13 mouse cellular contexts compared by ENCODE assay signal in the genomic region with DNA sequence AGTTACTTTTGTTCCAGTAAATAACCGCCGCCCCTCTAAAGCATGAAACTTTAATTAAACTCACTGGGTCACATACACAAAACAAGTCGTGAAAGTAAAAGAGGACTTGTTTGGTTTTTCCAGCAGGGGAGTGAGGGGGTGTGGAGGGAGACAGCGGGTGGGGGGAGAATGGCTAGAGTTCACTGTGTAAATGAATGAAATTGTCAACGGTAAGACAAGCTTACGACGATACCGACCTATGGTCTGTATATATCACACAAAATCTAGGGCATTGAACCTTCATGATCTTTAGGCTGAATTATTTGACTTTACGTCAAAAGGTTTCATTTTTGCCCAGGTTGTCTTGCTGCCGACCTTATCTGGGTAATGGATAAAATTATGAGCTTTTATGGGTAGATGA.
DNase-seq lines count a peak whose midpoint lies in the region; ATAC-seq lines count a peak whose summit lies in the region.
"Had no signal": no experiment of that assay in that cellular context is flagged by ENCODE, and none has a peak within 500 bp of the region (broad histone marks: within the 10 kb centered on the region; RNA-seq: fewer than 3 reads in every experiment).

No protein-coding gene starts in this region.

- ATAC-seq in intestine, embryonic 14.5 days (replicated peaks; ENCODE audit: low FRiP score, low TSS enrichment, low read depth): no peak
- no peak for ATAC-seq in intestine, embryonic 16.5 days
- no peak for ATAC-seq in embryonic facial prominence, embryonic 15.5 days (ENCODE audit: insufficient number of reproducible peaks, low FRiP score, low TSS enrichment, low read depth)
- ATAC-seq in hindbrain, embryonic 15.5 days (ENCODE audit: low FRiP score, low read depth): no peak
- ATAC-seq in midbrain, embryonic 14.5 days (ENCODE audit: low FRiP score, low TSS enrichment): no peak
- ATAC-seq in kidney, embryonic 16.5 days (ENCODE audit: low FRiP score, low TSS enrichment): no peak

- H3K27ac ChIP-seq in intestine, embryonic 14.5 days (ENCODE audit: low read depth): peak overlapping the region; percentile 23; the same call in 1 of the 2 replicates
- no peak overlapping the region for H3K27ac ChIP-seq in intestine, embryonic 16.5 days (ENCODE audit: low read length)
- no peak overlapping the region for H3K27ac ChIP-seq in embryonic facial prominence, embryonic 15.5 days (replicated peaks)
- H3K27ac ChIP-seq in hindbrain, embryonic 15.5 days (replicated peaks): no peak overlapping the region
- no peak overlapping the region for H3K27ac ChIP-seq in midbrain, embryonic 14.5 days (replicated peaks; ENCODE audit: low read depth, low read length)
- H3K27ac ChIP-seq in kidney, embryonic 16.5 days (ENCODE audit: low read length): no peak overlapping the region

- WGBS in intestine, embryonic 14.5 days: 31% methylated on average over 10 of the region's 10 CpGs
- WGBS in intestine, embryonic 16.5 days: 37% methylated on average over 10 of the region's 10 CpGs
- WGBS in embryonic facial prominence, embryonic 15.5 days: 43% methylated on average over 10 of the region's 10 CpGs
- 30% methylated on average over 10 of the region's 10 CpGs for WGBS in hindbrain, embryonic 15.5 days
- WGBS in midbrain, embryonic 14.5 days: 11% methylated on average over 10 of the region's 10 CpGs
- 47% methylated on average over 10 of the region's 10 CpGs for WGBS in kidney, embryonic 16.5 days

- DNase-seq in intestine, embryonic 14.5 days (ENCODE audit: low spot score): no peak
- DNase-seq in midbrain, embryonic 14.5 days: peak; percentile 1
- DNase-seq in adrenal gland, adult 8-10 months: no peak
- no peak for DNase-seq in layer of hippocampus, postnatal 36 days
- DNase-seq: cerebellum, adult 2 months; kidney, adult 2 months; right cerebral cortex, postnatal 14 days; thymus, postnatal 25 days had no signal

- no peaks in the 10 kb centered on the region for H3K36me3 ChIP-seq in intestine, embryonic 14.5 days (ENCODE audit: control insufficient read depth, insufficient read depth, low read length)
- no peaks in the 10 kb centered on the region for H3K36me3 ChIP-seq in intestine, embryonic 16.5 days (ENCODE audit: control insufficient read depth, insufficient read depth, low read length)
- H3K36me3 ChIP-seq in embryonic facial prominence, embryonic 15.5 days: no peaks in the 10 kb centered on the region
- H3K36me3 ChIP-seq in hindbrain, embryonic 15.5 days: no peaks in the 10 kb centered on the region
- H3K36me3 ChIP-seq in midbrain, embryonic 14.5 days (ENCODE audit: control insufficient read depth, insufficient read depth, low read length): no peaks in the 10 kb centered on the region
- no peaks in the 10 kb centered on the region for H3K36me3 ChIP-seq in kidney, embryonic 16.5 days (ENCODE audit: insufficient read depth, low read length)
- H3K36me3 ChIP-seq: G1E had no signal

- no peak overlapping the region for H3K9ac ChIP-seq in intestine, embryonic 14.5 days (ENCODE audit: low read length)
- H3K9ac ChIP-seq in intestine, embryonic 16.5 days (ENCODE audit: low read depth, low read length): no peak overlapping the region
- H3K9ac ChIP-seq in embryonic facial prominence, embryonic 15.5 days: no peak overlapping the region
- H3K9ac ChIP-seq in hindbrain, embryonic 15.5 days: no peak overlapping the region
- H3K9ac ChIP-seq in midbrain, embryonic 14.5 days (replicated peaks; ENCODE audit: low read length): peak overlapping the region; percentile 44
- H3K9ac ChIP-seq in kidney, embryonic 16.5 days (replicated peaks; ENCODE audit: low read length): no peak overlapping the region

- H3K27me3 ChIP-seq in intestine, embryonic 14.5 days (replicated peaks; ENCODE audit: control insufficient read depth, insufficient read depth, low read length): no peaks in the 10 kb centered on the region
- H3K27me3 ChIP-seq in intestine, embryonic 16.5 days (replicated peaks; ENCODE audit: control insufficient read depth, insufficient read depth, low read length): no peaks in the 10 kb centered on the region
- no peaks in the 10 kb centered on the region for H3K27me3 ChIP-seq in embryonic facial prominence, embryonic 15.5 days
- H3K27me3 ChIP-seq in hindbrain, embryonic 15.5 days: no peaks in the 10 kb centered on the region
- no peaks in the 10 kb centered on the region for H3K27me3 ChIP-seq in midbrain, embryonic 14.5 days (ENCODE audit: control insufficient read depth, insufficient read depth, low read length)
- no peaks in the 10 kb centered on the region for H3K27me3 ChIP-seq in kidney, embryonic 16.5 days (ENCODE audit: insufficient read depth, low read length)

- peak overlapping the region; percentile 1 for H3K4me2 ChIP-seq in intestine, embryonic 14.5 days (ENCODE audit: low read length)
- H3K4me2 ChIP-seq in intestine, embryonic 16.5 days (ENCODE audit: low read depth, low read length): no peak overlapping the region; the same call in 1 of the 2 replicates
- peak overlapping the region; percentile 31; the same call in 1 of the 2 replicates for H3K4me2 ChIP-seq in embryonic facial prominence, embryonic 15.5 days (replicated peaks)
- peak overlapping the region; percentile 42; the same call in 1 of the 2 replicates for H3K4me2 ChIP-seq in hindbrain, embryonic 15.5 days
- peak overlapping the region; percentile 52 for H3K4me2 ChIP-seq in midbrain, embryonic 14.5 days (ENCODE audit: low read length)
- H3K4me2 ChIP-seq in kidney, embryonic 16.5 days (replicated peaks; ENCODE audit: low read depth, low read length): no peak overlapping the region

- peaks cover 5% of the 10 kb centered on the region for H3K4me1 ChIP-seq in intestine, embryonic 14.5 days (replicated peaks; ENCODE audit: control insufficient read depth, insufficient read depth, low read length)
- no peaks in the 10 kb centered on the region for H3K4me1 ChIP-seq in intestine, embryonic 16.5 days (ENCODE audit: control insufficient read depth, insufficient read depth, low read length)
- H3K4me1 ChIP-seq in embryonic facial prominence, embryonic 15.5 days: peaks cover 2% of the 10 kb centered on the region; the same call in 1 of the 2 replicates
- peaks cover 11% of the 10 kb centered on the region for H3K4me1 ChIP-seq in hindbrain, embryonic 15.5 days (replicated peaks)
- H3K4me1 ChIP-seq in midbrain, embryonic 14.5 days (ENCODE audit: control insufficient read depth, insufficient read depth, low read length): 0 out of 2 replicates have a peak, but pooled peaks cover 8% of the 10 kb centered on the region
- no peaks in the 10 kb centered on the region for H3K4me1 ChIP-seq in kidney, embryonic 16.5 days (ENCODE audit: insufficient read depth, low read length)

- H3K4me3 ChIP-seq in intestine, embryonic 14.5 days (ENCODE audit: low read depth, low read length): no peak overlapping the region
- no peak overlapping the region for H3K4me3 ChIP-seq in intestine, embryonic 16.5 days (ENCODE audit: low read length)
- no peak overlapping the region for H3K4me3 ChIP-seq in embryonic facial prominence, embryonic 15.5 days (replicated peaks)
- H3K4me3 ChIP-seq in hindbrain, embryonic 15.5 days: no peak overlapping the region
- peak overlapping the region; percentile 16; the same call in 1 of the 2 replicates for H3K4me3 ChIP-seq in midbrain, embryonic 14.5 days (replicated peaks; ENCODE audit: low read depth, low read length)
- no peak overlapping the region for H3K4me3 ChIP-seq in kidney, embryonic 16.5 days (ENCODE audit: low read length)

- no peaks in the 10 kb centered on the region for H3K9me3 ChIP-seq in intestine, embryonic 14.5 days (ENCODE audit: control insufficient read depth, low read length)
- H3K9me3 ChIP-seq in intestine, embryonic 16.5 days (ENCODE audit: control insufficient read depth, low read length): no peaks in the 10 kb centered on the region
- no peaks in the 10 kb centered on the region for H3K9me3 ChIP-seq in embryonic facial prominence, embryonic 15.5 days (replicated peaks)
- H3K9me3 ChIP-seq in hindbrain, embryonic 15.5 days: no peaks in the 10 kb centered on the region
- no peaks in the 10 kb centered on the region for H3K9me3 ChIP-seq in midbrain, embryonic 14.5 days (ENCODE audit: control insufficient read depth, low read length)
- no peaks in the 10 kb centered on the region for H3K9me3 ChIP-seq in kidney, embryonic 16.5 days (ENCODE audit: low read length)
- H3K9me3 ChIP-seq: G1E had no signal

Comparison
In these comparisons a context has a peak if more than half of its experiments do, and no peak if none do; other contexts are left out.
1. H3K4me2 ChIP-seq: peak in intestine, embryonic 14.5 days (single experiment), embryonic facial prominence, embryonic 15.5 days (single experiment), hindbrain, embryonic 15.5 days (single experiment) and midbrain, embryonic 14.5 days (single experiment); none in intestine, embryonic 16.5 days (single experiment) and kidney, embryonic 16.5 days (single experiment).